Mouse (Mus musculus) ES-CJ7 (cell line): Measurements from ENCODE around the gene Ncapd2.

Source experiments
- DNase-seq: peaks from one replicate; pipeline ENCODE4 v3.0.0; 2011; ENCODE audit warnings: low read depth, low spot score

Gene Ncapd2

GRCm38 (mm10) chr6:125213715-125214114, 22.2 kb upstream of the Ncapd2 start:
- no peak for DNase-seq

GRCm38 (mm10) chr6:125213129-125213528, 21.6 kb upstream of the Ncapd2 start:
- DNase-seq = no peak

GRCm38 (mm10) chr6:125212621-125213020, 21.1 kb upstream of the Ncapd2 start:
- DNase-seq = no peak

GRCm38 (mm10) chr6:125210436-125210835, 18.9 kb upstream of the Ncapd2 start:
- peak; percentile 56 for DNase-seq

GRCm38 (mm10) chr6:125197166-125197565, 5.7 kb upstream of the Ncapd2 start:
- no peak for DNase-seq

GRCm38 (mm10) chr6:125196301-125196700, 4.8 kb upstream of the Ncapd2 start:
- DNase-seq = peak; percentile 91

- DNase-seq = peak; percentile 85
Observed at GRCm38 (mm10) chr6:125195541-125196075, 4.1 kb upstream of the Ncapd2 start.

GRCm38 (mm10) chr6:125193390-125193789, 1.9 kb upstream of the Ncapd2 start:
- DNase-seq = no peak

GRCm38 (mm10) chr6:125192841-125193240, 1.3 kb upstream of the Ncapd2 start:
- DNase-seq = no peak

- DNase-seq = peak; percentile 98
Observed at GRCm38 (mm10) chr6:125192016-125192714, 664 bp upstream of the Ncapd2 start.

- no peak for DNase-seq
Observed at GRCm38 (mm10) chr6:125190816-125191215, 685 bp downstream of the Ncapd2 start.

GRCm38 (mm10) chr6:125186203-125186602, 5.3 kb downstream of the Ncapd2 start:
- no peak for DNase-seq

- DNase-seq = no peak
Observed at GRCm38 (mm10) chr6:125182133-125182532, 9.4 kb downstream of the Ncapd2 start.

- DNase-seq = no peak
Observed at GRCm38 (mm10) chr6:125179601-125180000, 11.9 kb downstream of the Ncapd2 start.

- DNase-seq = peak; percentile 76
Observed at GRCm38 (mm10) chr6:125175469-125175868, 16.0 kb downstream of the Ncapd2 start.

GRCm38 (mm10) chr6:125173256-125173655, 18.2 kb downstream of the Ncapd2 start:
- no peak for DNase-seq

- DNase-seq = peak; percentile 91
Observed at GRCm38 (mm10) chr6:125172474-125172873, 19.0 kb downstream of the Ncapd2 start.

- no peak for DNase-seq
Observed at GRCm38 (mm10) chr6:125170194-125170593, 21.3 kb downstream of the Ncapd2 start.

- no peak for DNase-seq
Observed at GRCm38 (mm10) chr6:125168086-125168485, 23.4 kb downstream of the Ncapd2 start.

GRCm38 (mm10) chr6:125166861-125167650, 24.4 kb downstream of the Ncapd2 start:
- DNase-seq = peak; percentile 53

GRCm38 (mm10) chr6:125166051-125166751, 25.3 kb downstream of the Ncapd2 start, which contains the start of gene Gapdh:
TSS of gene Gapdh (minus strand) at chr6:125166467.
- DNase-seq = peak; percentile 73

- DNase-seq = peak; percentile 99
Observed at GRCm38 (mm10) chr6:125165328-125165891, 26.1 kb downstream of the Ncapd2 start.
